Mouse (Mus musculus) layer of hippocampus, adult 18-20 months (tissue): ENCODE data around the gene Olfr1506. TPM values are rescaled to one million over a fixed set of nuclear protein-coding genes. Genes with fewer than 3 reads are reported as not detected.
"Not testable (repeated sequence)": the region's sequence is repeated elsewhere in the genome, so short reads cannot be mapped to it uniquely, and the experiment has no call there.

Experiments used
- DNase-seq, 2 experiments: peaks; one replicate each; pipeline ENCODE4 v3.0.0; 2022; ENCODE audit warnings: low spot score in 2 of 2
- long read RNA-seq: library from polyadenylated mRNA; stranded (forward); transcript quantifications from one replicate; pipeline ENCODE4 v2.0.0, GENCODE M21; 2021
- total RNA-seq, 2 experiments: library from RNA; stranded (reverse); gene quantifications; 2 replicates each; pipeline ENCODE4 v1.2.3; 2021

Olfr1506 gene
- not detected for total RNA-seq
- long read RNA-seq: 0 reads

DNA sequence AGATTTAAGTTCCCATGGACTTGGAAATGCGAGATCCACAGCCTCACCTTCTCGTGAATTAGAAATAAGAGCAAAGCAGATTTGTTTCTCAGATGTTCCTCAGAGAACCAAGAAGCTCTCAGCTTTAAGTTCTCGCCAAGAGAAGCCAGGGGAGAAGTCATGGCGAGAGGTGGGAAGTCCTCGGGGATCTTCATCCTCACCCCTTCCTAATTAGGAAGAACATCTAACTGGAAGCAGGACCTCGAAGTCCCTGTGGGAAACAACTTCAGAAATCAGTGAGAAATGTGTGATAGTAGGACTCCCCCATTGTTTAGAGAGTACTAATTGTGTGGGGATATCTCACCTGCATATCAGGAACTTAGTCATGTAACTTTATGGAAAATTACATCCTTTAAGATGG is at the start of gene Olfr1506:
TSS of gene Olfr1506 (minus strand) at position 101 of the 400 bp plus-strand sequence.
- not testable (repeated sequence) for DNase-seq

GRCm38 (mm10) chr2:90270932-90271331 is 46.6 kb upstream of the Olfr1506 start, which contains the start of gene Olfr1271:
Olfr1271 (minus strand) TSS chr2:90271032.
- no peak for DNase-seq

GRCm38 (mm10) chr2:90257492-90257891 is 33.2 kb upstream of the Olfr1506 start, which contains the start of gene Olfr142:
Olfr142 (minus strand) TSS chr2:90257592.
- DNase-seq: no peak

GRCm38 (mm10) chr2:90199606-90200005 is 24.7 kb downstream of the Olfr1506 start:
- not testable (repeated sequence) for DNase-seq

GRCm38 (mm10) chr2:90195285-90195684 is 29.0 kb downstream of the Olfr1506 start:
- DNase-seq: not testable (repeated sequence)

DNA sequence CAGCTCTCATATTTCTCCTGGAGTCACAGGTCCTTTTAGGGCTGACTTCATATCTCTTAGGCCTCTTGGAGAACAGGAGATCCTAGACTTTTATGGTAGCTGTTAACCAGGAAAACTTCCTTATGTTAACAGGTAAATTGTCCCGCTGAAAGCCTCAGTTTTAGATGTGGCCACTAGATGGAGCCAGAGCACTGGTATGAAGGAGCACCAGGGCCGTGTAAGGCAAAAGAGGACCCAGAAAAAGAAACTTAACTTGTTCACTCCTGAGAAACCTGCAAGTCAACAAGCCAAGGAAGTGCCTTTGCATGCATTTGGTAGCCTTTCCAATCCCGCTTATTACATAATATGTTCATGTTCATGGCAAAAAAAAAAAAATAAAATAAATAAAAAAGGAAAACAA is 29.5 kb downstream of the Olfr1506 start:
- not testable (repeated sequence) for DNase-seq

GRCm38 (mm10) chr2:90187082-90187481 is 37.2 kb downstream of the Olfr1506 start:
- DNase-seq: not testable (repeated sequence)

GRCm38 (mm10) chr2:90186082-90186481 is 38.2 kb downstream of the Olfr1506 start:
- not testable (repeated sequence) for DNase-seq

Other genes with a start within 250 kb of the Olfr1506 start
- gene Olfr1261, start 233.3 kb downstream of the Olfr1506 start, total RNA-seq: not detected
- gene Olfr1262, start 224.3 kb downstream of the Olfr1506 start, total RNA-seq: not detected
- gene Olfr1263, start 212.4 kb downstream of the Olfr1506 start, total RNA-seq: not detected
- not detected for gene Olfr1264, start 198.9 kb downstream of the Olfr1506 start, total RNA-seq
- gene Olfr1265, start 189.2 kb downstream of the Olfr1506 start, total RNA-seq: not detected
- gene Olfr140, start 160.9 kb downstream of the Olfr1506 start, total RNA-seq: not detected
- gene Olfr1269, start 103.1 kb downstream of the Olfr1506 start, total RNA-seq: not detected
- not detected for gene Olfr32, start 82.2 kb downstream of the Olfr1506 start, total RNA-seq
- gene Olfr1270, start 71.4 kb downstream of the Olfr1506 start, total RNA-seq: not detected
- not detected for gene Olfr142, start 33.1 kb upstream of the Olfr1506 start, total RNA-seq
- not detected for gene Olfr1271, start 46.5 kb upstream of the Olfr1506 start, total RNA-seq
- gene Olfr1272, start 68.3 kb upstream of the Olfr1506 start, total RNA-seq: not detected
- not detected for gene Gm13769, start 97.7 kb upstream of the Olfr1506 start, total RNA-seq
- not detected for gene Olfr1274-ps, start 174.2 kb upstream of the Olfr1506 start, total RNA-seq